Mouse (Mus musculus): ENCODE data around the gene Ggn. TPM values are rescaled to one million over a fixed set of nuclear protein-coding genes. Genes with fewer than 3 reads are reported as not detected.

Gene Ggn
- 0.40 and 0.85 TPM in 2 replicates for polyA plus RNA-seq (2015; fragmentation: Nextera tagmentation; extraction: Ambion mirVana)

DNA sequence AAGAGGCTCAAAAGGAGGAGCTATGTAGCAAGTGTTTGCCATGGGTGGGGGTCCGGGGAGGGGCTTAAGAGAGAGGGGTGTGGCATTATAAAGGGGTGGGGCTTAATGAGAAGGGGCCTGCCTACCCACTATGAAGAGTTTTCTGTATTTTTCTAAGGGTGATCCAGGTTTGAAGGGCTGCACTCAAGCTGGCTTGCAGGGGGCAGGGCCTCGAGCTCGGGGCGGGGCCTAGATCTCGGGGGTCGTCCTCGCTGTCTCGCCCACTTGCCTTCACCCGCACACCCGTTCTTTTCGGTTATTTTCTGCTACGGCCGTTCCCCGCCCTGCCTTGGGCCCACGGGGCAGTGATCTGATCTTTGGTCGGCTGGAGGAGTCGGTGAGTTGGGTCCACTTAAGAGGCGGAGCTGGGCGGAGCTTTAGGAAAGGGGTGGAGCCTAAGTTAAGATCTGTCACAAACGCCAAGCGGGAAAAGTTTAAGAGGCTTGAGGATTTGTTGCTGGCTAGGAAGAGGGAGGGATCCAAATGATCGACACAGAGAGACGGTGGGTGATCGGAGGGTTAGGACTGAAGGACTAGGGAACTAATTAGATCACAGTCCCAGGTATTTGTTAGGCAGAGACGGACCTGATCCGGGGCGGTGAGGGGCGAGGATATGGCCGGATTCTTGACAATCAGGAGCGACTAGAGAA lies at the start of gene Ggn, which contains the start of gene Spred3:
Gene Ggn (plus strand): TSS at position 145 of the 689 bp plus-strand sequence.
Gene Spred3 (minus strand): TSS at position 346 of the 689 bp plus-strand sequence.

DNA sequence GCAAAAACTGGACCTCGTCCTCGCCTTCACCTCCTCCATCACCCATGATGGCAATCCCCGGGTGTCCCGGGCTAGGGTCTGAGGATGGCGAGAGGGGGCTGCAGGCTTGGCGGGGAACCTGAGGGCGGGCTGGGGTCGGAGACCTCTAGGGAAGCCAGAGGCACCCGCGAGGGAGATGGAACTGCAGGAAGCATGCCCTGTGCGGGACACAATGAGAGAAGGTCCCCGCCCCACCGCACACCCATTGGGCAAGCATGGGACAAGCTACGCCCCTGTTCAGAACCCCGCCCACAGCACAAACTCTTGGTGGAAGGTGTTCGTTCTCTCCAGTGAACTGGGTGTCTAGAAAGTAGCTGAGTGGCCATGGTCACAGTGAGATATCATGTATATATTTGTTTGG lies 45.0 kb upstream of the Ggn start, which contains the start of gene Ryr1:
Gene Ryr1 (minus strand): TSS at position 210 of the 400 bp plus-strand sequence.

DNA sequence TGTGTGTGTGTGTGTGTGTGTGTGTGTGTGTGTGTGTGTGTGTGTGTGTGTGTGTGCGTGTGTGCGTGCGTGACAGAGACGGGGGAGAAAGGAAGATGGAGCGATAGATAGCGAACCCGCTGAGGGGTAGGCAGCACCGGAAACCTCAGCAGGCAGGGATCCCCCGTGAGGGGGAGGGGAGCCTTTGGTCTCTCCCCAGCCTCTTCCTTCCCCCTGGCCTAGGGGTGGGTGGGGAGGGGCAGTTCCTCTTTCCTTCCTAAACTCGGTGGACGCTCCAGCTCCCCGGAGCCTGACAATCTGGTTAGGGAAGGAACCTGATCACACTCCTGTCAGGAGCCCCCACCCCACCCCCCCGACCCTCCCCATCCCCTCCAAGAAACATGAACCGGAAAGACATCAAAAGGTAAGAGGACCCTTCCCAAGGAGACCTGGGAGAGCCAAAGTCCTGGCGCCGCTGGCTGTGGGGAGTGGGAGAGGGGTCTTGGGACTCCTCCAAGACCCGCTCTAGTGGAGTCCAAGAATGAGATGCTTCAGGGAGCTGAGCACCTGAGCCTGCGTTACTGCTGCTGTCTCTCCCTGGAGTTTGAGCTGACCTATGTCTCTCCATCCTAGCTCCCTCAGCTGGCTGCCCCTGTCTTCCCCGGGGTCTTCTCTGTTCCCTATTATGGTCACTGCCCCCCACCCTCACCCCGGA lies 35.2 kb upstream of the Ggn start, which contains the start of gene Rasgrp4:
Gene Rasgrp4 (plus strand): TSS at position 159 of the 694 bp plus-strand sequence.

GRCm38 (mm10) chr7:29155838-29156782 lies 13.9 kb upstream of the Ggn start, which contains the start of gene Fam98c:
Gene Fam98c, minus strand, starts transcription at chr7:29156234.

GRCm38 (mm10) chr7:29180077-29180853 lies 10.3 kb downstream of the Ggn start, which contains the start of gene Psmd8:
Gene Psmd8, minus strand, starts transcription at chr7:29180701.

GRCm38 (mm10) chr7:29213675-29214082 lies 43.7 kb downstream of the Ggn start, which contains the start of gene Catsperg1:
Gene Catsperg1, minus strand, starts transcription at chr7:29214035.

Other genes with a start within 250 kb of the Ggn start
- 305 and 365 TPM in 2 replicates for gene Actn4, start 207.9 kb upstream of the Ggn start, polyA plus RNA-seq (2015; fragmentation: Nextera tagmentation; extraction: Ambion mirVana)
- 304 and 321 TPM in 2 replicates for gene Eif3k, start 188.3 kb upstream of the Ggn start, polyA plus RNA-seq (2015; fragmentation: Nextera tagmentation; extraction: Ambion mirVana)
- 2.4 and 3.1 TPM in 2 replicates for gene Map4k1, start 188.2 kb upstream of the Ggn start, polyA plus RNA-seq (2015; fragmentation: Nextera tagmentation; extraction: Ambion mirVana)
- gene Ryr1, start 45.0 kb upstream of the Ggn start, polyA plus RNA-seq (2015; fragmentation: Nextera tagmentation; extraction: Ambion mirVana), result 0.25 and 0.39 TPM in 2 replicates
- 0.20 and 0.69 TPM in 2 replicates for gene Rasgrp4, start 35.4 kb upstream of the Ggn start, polyA plus RNA-seq (2015; fragmentation: Nextera tagmentation; extraction: Ambion mirVana)
- 25.0 and 25.9 TPM in 2 replicates for gene Fam98c, start 14.0 kb upstream of the Ggn start, polyA plus RNA-seq (2015; fragmentation: Nextera tagmentation; extraction: Ambion mirVana)
- 1.3 and 1.5 TPM in 2 replicates for gene Spred3, start 201 bp downstream of the Ggn start, polyA plus RNA-seq (2015; fragmentation: Nextera tagmentation; extraction: Ambion mirVana)
- gene Psmd8, start 10.5 kb downstream of the Ggn start, polyA plus RNA-seq (2015; fragmentation: Nextera tagmentation; extraction: Ambion mirVana), result 265 and 273 TPM in 2 replicates
- gene Catsperg1, start 43.8 kb downstream of the Ggn start, polyA plus RNA-seq (2015; fragmentation: Nextera tagmentation; extraction: Ambion mirVana), result 0.71 and 0.74 TPM in 2 replicates
- gene Kcnk6, start 62.3 kb downstream of the Ggn start, polyA plus RNA-seq (2015; fragmentation: Nextera tagmentation; extraction: Ambion mirVana), result 2.2 TPM in 2 replicates
- 112 and 124 TPM in 2 replicates for gene Yif1b, start 68.1 kb downstream of the Ggn start, polyA plus RNA-seq (2015; fragmentation: Nextera tagmentation; extraction: Ambion mirVana)
- gene 2200002D01Rik, start 78.3 kb downstream of the Ggn start, polyA plus RNA-seq (2015; fragmentation: Nextera tagmentation; extraction: Ambion mirVana), result 244 and 269 TPM in 2 replicates
- gene Spint2, start 111.7 kb downstream of the Ggn start, polyA plus RNA-seq (2015; fragmentation: Nextera tagmentation; extraction: Ambion mirVana), result 400 and 411 TPM in 2 replicates
- 350 and 379 TPM in 2 replicates for gene Ppp1r14a, start 119.1 kb downstream of the Ggn start, polyA plus RNA-seq (2015; fragmentation: Nextera tagmentation; extraction: Ambion mirVana)
- gene Dpf1, start 133.7 kb downstream of the Ggn start, polyA plus RNA-seq (2015; fragmentation: Nextera tagmentation; extraction: Ambion mirVana), result 1.5 and 2.1 TPM in 2 replicates